Mouse (Mus musculus) spleen, adult 12 weeks (tissue): ENCODE results near the gene Slc7a14.

Experiments used
- DNase-seq: peaks from one replicate; pipeline ENCODE4 v3.0.0; 2022; ENCODE audit warnings: low spot score

The Slc7a14 gene

DNA sequence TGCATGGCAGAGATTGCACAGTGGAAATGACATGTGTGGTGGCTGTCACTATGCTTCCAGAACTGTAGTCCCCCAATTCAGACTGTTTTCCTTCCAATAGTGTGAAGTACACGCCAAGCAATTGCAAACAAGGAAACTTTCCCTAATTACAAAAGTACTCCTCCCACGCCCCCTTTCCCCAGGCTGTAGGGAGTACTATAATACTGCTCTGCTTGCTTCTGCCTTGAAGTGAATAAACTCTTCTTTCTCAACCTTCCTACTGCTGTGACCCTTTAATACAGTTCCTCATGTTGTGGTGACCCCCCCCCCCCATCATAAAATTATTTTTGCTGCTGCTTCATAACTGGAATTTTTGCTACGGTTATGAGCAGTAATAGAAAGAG is 49.2 kb downstream of the Slc7a14 start:
- DNase-seq = no peak

DNA sequence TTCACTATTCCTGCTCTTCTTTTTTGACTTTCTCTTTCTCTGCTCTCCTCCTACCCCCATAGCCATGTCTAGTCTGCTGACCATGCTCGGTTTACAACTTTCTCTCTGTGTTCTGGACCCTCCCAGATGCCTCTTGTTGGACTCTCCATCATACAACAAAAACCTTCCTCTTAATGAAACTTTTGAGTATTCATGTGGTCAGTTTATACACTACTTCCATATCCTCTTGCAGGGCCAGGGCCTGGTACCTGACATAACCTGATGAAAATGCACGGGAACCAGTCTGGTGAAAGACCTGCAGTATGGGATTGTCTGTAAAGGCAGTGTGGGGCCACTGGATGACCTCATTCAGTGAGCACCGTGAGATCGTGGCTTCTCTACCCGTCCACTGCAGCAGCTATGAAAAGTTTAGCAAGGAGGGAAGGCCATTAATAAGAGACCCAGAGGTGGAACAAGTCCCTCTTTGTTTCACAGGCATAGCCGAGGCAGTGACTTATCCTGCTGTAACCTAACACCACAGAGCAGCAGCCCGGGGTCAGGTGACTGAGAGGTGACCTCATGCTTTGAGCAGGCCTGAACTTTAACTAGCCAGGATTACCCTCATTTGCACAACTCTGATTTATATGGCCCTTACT is 49.7 kb downstream of the Slc7a14 start:
- DNase-seq = no peak

DNA sequence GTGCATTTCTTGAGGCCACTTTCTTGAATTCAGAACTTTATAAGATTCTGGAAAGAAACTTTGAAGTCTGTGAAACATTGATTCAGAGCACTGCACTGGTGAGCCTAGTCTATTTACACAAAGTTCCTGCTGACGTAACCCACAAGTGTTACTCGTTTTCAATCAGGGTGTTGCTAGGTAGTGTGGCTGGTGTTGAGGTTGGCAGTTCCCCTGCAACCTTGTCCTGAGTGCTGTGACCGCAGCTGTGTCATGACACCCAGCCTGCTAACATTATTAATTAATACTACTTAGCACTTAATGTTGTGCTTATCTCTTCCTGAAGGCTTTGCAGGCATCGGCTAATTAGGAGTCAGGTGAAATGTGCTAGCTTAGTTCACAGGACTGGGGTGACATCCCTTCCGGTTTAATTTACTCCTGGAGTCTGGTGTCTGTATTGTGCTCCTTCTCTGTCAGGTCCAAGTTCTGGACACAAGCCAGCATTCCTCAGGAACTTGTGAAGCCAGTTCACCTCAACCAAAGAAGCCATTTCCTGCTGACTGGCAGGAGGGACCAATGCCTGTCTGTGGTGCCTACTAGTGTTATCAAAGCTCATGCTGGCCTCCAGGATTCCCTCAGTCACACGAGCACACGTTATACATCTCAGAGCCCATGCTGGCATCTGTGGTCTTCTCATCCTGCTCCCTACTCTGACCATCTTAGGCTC is 50.5 kb downstream of the Slc7a14 start:
- no peak for DNase-seq

DNA sequence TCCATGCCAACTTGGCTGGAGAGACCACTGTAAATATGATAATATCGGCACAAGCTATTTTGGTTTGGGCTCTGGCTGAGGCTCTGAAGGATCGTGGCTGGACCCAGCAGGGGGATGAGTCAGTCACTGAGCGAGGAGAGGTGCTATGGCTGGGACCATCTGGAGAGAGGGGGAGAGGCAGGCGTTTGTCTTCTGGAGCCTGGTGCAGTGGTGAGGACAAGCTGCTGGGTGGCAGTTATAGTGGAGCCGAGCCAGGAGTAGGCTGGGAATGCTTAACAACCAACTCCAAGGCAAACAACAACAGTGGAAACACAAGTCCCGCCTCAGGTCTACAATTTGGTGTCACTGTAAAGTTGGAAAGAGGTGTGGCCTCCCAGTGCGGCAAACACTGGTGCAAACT is 55.8 kb downstream of the Slc7a14 start:
- DNase-seq = no peak

DNA sequence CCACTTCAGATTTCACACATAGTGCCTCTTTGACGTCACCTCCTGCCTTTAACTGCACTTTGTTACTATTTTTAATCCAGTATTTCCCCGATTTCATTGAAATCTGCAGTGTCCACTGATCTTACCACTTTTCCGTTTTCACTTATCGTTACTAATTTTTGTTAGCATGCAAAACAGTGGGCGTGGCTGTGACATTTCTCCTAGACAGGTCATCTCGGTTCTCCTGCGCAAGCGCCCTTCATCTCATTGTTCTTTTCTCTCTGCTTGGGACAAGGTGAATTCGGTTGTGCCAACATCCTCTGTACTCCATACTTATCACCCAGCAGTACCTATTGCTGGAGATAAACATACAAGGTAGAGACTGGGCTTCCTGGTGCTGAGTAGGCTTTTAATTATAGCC is 56.3 kb downstream of the Slc7a14 start:
- DNase-seq = no peak

DNA sequence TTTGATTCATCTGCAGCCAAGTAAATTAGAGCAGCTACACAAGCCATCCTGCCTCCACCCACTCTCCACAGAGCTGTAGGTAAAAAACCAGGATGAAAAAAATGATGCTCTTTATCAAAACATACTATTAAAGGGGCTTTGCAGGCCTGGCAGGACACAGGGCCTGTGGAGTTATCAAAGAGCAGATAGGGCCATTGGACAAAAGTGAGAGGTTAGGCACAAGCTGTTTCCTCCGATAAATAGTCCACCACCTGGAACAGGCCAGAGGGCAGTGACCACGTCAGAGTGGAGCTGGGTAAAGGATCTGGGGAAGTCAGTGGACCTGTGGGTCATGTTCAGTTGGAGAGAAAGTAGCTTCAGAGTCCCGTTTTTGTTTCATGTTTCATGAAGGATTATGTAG is 57.6 kb downstream of the Slc7a14 start:
- no peak for DNase-seq

DNA sequence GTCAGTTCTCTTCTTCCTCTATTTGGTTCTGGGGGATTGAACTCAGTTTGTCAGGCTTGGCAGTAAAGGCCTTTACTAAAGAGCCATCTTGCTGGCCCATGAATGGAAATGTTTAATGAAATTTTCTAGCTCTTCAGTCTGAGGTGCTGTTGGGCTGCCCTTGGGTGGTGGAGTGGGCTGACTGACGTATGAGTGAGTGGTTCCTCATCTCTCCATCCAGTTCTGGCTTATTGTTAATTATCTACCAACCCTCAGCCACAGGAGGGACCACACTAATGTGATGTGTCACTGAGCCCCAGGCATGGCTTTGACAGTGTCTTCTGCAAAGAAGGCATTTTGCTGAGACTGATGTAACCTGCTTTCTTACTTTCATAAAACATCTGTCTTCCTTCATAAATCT is 66.7 kb downstream of the Slc7a14 start:
- DNase-seq = no peak

DNA sequence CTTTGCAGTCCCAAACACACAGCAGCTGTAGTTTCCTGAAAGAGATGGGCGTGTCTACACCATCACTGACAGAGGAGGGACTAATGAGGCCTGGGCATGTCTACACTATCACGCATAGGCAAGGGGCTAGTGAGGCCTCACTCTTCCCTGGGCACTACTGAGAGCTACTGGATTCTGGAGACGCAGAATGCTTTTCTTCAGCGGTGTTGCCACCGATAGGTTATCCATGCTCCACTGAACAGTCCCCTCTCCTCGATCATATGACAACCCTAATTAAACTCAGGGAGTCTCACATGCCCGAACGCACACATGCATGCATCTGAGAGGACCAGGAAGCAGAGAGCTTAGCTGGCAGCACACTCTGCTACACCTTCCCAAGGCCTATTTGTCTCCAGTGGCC is 69.3 kb downstream of the Slc7a14 start:
- DNase-seq = no peak

DNA sequence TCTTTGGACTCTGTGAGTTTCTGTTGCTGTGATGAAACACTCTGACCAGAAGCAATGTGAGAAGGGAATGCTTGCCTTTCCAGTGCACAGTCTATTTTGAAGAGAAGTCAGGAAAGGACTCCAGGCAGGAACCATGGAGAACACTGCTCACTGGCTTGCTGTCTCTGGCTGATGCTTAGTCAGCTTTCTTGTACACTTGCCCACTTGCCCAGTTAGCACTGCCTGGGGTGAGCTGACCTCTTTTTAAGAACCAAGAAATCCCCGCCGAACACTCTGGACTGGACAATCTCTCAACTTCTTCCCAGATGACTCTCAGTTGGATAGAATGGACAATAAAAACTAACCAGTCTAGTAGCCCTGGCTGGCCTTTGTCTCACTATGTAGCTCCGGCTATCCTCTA is 70.5 kb downstream of the Slc7a14 start:
- DNase-seq = no peak

DNA sequence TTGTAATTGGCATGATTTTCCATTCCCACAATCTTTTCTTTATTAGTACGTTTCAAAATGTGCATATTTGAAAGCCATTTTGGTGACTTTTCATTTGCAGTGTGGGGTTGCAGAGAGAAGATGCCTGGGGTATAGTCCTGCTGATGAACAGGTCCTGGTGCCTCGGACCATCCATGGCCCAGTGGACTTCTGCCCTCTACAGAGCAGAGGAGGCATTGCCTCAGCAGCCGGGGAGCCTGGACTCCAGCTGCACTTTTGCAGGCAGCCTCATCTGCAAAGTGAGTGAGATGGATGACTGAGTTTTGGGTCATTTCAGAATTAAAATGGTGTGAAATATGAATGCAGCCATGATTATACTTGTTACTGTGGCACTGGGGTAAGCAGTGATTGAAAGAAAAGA is 72.2 kb downstream of the Slc7a14 start:
- no peak for DNase-seq

DNA sequence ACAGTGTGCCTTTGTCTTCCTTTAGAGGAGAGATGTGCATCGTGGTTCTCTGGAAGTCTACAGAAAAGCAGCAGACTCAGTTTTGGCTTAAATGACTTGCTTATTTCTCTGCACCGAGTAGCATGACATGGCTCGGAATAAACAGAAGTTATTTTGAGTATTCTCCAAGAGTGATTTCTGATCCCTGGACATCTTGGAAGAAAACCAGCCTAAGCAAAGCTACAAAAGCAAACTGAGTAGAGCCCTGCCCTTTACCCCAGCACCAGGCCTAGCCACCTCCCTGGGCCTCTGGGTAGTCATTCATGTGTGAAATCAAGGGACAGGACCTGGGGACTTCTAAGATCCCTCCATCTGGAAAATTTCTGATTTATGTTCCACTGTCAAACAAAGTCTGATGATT is 74.0 kb downstream of the Slc7a14 start:
- DNase-seq = no peak

DNA sequence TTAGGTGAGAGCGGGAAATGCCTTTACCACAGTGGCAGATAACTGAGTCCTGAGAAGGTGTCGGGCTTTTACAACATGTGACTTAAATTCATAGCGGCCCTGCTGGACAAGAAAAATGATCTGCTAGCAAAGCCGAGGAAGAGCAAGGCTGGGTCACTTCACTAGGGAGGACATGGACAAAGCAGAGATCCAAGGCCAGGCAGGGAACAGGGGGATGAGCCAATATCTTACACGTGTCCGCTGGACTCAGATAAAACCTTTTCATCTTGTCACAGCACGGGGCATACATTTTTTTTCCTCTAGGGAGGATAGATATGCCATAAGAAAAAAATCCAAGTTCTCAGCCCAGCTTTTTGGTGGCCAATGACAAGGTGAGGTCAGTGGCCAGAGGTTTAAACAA is 75.8 kb downstream of the Slc7a14 start:
- no peak for DNase-seq

DNA sequence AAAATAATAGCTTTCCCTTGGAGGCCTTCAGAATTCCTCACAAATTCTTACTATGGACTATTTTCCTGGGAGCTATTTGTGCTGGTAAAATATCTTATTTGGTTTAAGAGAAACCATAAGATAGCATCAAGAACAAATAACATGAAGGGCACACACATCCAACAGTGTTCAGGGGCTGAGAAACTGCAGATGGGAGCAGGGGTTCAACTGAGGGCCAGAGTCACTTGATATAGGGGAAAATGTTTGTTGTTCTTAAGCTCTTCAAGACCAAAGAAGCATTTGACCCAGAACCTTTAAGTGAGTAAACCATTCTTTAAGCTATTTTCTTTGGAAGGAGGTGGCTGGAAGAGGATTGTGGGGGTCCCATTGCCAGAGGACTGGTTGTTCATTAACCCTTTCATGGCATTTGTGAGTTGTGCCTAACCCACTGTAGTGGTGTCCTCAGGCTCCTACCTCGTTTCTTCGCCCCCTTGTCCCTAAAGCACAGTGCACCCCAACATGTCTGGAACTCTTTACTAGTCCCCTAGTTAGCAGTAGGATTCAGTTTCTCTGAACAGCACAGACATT is 76.3 kb downstream of the Slc7a14 start:
- no peak for DNase-seq

DNA sequence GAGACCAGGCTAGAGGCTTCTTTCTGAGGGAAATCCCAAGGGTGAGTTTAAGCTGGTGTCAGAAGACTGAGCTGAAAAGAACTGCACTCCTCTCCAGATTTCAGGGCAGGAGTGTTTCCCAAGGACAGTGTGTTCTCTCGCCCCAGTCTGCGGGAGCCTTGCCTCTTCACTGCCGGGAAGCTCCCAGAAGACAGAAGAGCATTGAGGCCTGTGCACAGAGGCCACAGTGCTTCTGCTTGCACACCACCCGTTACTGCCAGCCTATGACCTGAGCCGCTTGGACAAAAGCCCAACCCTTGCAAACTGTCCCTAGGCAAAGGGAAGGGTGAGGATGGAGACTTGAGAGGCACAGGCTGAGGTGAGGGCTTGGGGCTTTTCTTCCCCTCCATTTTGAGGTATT is 80.9 kb downstream of the Slc7a14 start:
- no peak for DNase-seq

DNA sequence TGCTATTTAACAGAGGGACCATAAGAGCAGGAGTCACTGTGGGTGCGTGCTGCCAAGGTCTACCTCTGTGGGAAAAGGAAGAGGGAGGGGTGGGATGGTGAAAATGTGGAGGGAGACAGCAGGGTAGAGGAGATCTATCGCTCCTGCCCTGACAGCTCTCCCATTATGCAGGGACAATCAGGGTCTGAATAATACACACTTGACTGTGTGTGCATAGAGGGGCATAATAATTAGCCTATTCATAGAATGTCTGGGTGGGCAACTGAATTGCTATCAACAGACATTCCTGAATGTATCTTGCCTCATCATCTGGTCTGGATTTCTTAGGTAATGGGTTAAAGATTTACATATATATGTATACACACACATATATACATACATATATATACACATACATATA is 81.7 kb downstream of the Slc7a14 start:
- no peak for DNase-seq

DNA sequence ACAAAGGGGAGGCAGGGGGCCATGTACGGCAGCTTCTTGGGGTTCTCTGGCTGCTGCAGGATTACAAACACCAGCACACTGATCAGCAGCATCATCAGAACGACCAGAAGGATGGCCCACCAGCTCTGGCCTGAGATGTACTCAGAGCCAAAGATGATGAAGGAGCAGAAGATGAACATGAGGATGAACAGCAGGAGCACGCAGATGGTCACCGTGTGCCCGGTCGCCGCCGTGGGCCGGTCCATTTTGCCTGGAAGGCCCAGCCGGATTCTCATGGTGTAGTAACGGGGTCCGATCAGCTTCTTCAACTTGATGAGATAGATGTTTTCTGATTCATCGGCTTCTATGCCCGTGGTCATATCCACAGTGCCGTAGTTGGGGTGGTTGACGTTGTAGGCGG is 86.6 kb downstream of the Slc7a14 start:
- no peak for DNase-seq

DNA sequence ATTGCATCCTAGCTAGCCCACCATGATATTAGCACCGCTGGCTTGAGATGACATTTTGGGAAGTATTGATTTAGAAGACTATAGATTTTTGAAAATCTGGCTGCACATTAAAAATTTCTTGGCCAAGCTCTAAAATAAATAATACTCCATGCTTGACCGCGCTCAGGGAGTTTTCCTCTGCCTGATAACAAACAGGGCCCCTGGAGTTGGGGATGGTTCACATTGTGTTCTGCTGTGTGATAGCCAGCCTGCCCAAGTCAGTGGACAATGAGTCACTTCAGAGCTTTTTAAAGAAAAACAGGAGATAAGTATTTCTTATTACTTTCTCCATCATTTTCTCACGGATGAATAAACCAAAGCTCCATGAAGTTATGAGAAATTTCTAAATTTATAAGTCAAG is 90.1 kb downstream of the Slc7a14 start:
- no peak for DNase-seq

DNA sequence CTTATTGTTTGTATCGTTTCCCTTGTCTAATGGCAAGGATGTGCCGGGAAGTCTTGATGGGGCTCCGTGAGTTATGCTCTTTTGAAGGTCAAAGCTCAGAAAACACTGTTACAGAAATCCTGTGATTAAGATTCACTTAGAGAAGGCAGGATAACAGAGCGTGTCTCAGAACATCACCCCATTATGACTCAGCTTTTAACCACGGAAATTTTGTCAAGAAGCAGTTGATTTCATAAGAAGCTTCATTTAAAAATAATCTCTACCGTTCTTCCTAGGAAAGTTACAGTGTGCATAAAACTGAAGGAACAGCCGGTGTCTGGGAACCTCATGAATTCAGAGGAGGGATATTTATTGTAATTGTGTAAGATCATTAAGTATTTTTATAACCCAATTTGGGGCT is 90.7 kb downstream of the Slc7a14 start:
- no peak for DNase-seq

DNA sequence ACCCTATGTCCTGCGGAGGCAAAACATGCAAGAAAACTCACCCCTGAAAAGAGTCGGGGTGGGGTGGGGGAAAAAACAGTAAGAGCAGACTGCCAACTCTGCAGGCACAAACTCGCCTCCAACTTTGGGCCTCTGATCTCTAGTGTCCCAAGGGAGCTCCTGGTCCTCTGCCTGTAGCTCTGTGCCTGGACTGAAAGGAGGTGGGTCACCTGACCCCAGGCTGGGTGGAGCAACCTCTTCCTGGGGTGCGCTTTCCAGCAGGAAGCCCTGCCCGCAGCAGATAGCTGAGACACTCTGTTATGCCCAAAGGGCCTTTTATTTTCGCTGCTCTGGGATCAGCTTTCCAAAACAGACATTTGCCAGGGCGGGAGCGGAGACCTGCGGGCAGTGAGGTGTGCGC is 92.7 kb downstream of the Slc7a14 start:
- DNase-seq = no peak

DNA sequence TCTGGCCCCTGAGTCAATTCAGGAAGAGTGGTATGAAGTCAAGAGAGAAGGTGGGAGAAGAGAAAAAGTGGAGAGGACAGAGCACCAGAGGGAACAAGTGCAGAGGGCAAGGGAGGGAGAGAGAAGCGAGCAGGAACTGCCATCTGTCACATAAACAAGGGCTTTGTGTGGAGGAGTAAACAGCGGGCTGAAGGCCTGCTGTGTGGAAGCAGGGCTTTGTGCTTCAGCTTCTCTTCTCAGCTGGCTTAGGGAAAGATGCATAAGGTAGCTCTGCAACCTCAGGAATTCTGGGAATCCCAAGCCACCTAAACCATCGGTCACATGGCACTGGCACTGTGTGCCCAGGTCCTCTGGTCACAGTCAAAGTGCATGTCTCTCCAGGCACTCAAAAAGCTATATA is 96.4 kb downstream of the Slc7a14 start:
- no peak for DNase-seq

DNA sequence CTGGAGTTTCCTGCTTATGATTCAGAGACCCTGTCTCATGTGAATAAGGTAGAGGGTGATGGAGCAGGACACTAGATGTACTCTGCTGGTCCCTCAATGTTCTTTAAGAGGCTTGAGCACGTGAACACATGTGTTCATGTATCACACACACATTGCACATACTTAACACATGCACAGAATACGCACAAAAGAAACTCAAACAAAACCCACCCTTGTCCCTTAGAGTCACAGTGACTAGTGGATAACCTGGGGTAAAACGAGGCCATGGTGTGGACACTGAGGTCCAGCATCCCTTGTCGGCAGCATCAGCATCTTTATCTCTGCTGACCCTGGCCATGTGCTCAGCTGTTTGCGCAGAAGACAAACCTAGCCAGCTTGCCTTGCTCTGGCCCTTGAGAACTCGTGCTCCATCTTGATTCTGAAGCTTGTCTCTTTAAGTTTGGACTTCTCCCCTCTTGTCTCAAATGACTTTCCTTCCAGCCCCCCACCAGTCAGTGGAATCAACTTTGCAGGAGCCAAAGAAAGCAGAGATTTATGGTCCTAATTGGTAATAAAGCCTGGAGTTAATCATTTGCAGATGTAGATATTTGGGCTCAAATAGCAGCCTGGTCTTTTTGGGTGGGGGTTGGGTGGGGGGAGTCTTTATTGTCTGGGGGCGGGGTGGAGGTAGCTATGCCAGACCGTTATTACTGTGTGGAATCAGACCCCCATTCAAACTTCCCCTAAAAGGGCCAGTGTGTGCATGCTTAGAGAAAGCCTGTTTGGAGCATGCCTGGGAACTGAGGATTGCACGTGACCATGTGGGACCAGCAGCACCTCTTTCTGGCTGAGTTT is 97.8 kb downstream of the Slc7a14 start:
- no peak for DNase-seq

DNA sequence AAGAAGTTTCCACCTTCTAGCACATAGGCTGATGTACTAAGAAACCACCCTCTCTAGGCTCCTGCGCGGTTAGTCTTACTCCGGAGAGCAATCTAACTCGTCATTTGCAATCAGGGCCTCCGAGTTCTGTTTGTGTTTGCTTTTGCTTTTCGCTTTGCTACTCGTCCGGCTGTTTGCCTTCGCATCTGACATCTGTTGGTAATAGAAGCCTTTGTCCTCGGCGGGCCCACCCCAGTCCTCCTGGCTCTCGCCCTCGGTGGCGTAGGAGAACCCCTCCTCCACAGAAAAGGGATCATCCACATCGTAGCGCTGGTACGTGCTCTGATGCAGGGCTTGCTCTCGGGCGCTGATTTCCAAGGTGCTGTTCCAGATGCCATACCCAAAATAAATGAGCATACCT is 101.2 kb downstream of the Slc7a14 start:
- DNase-seq = no peak

DNA sequence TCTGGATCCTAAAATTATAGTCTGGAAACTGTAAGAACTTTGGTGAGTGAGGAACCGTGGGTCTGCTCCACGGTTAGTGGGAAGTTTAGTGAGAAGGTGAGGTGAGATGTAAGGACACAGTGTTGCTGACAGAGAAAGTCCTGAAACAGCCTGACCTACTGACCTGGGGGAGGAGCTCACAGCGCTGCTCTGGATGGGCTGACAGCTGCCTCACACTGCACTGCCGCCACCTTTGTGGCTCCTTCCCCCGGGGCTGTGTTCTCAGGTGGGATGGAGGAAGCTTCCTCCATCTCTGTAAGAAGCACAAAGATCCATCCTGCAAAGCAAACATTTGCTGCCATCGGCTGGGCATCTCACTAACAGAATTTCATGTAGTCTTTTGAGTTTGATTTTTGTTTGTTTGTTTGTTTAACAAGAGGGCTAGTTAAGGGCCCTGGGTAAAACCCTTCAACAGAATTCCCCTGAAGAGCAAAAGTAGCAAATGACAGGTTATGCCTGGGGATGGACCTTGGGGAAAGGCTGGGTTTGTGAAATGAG is 101.7 kb downstream of the Slc7a14 start:
- no peak for DNase-seq
